Mouse (Mus musculus) adrenal gland, adult (tissue): ENCODE results near the gene Lcn9.
A peak's percentile ranks its signal among the peaks of the same experiment; 100 is the strongest.

Experiments used
- DNase-seq, 2 experiments: peaks; one replicate each; pipeline ENCODE4 v3.0.0; 2022 to 2023; ENCODE audit warnings: low spot score in 1 of 2; ENCODE audit not compliant: inconsistent age in 2 of 2

Lcn9 gene

GRCm38 (mm10) chr2:25847226-25847625 is 24.3 kb downstream of the Lcn9 start, which contains the start of gene Sohlh1:
Gene Sohlh1, minus strand, starts transcription at chr2:25847248.
- DNase-seq, result no peak

- DNase-seq, result peak; percentile 58 to 83
Measured at GRCm38 (mm10) chr2:25850330-25850729, 27.4 kb downstream of the Lcn9 start.

- peak; percentile 51 to 82 for DNase-seq
Measured at GRCm38 (mm10) chr2:25852626-25853025, 29.7 kb downstream of the Lcn9 start.

- no peak for DNase-seq
Measured at GRCm38 (mm10) chr2:25853998-25854397, 31.0 kb downstream of the Lcn9 start.

GRCm38 (mm10) chr2:25859891-25860290 is 36.9 kb downstream of the Lcn9 start:
- no peak for DNase-seq

- DNase-seq, result no peak
Measured at GRCm38 (mm10) chr2:25862038-25862437, 39.1 kb downstream of the Lcn9 start.

GRCm38 (mm10) chr2:25862696-25863270 is 39.8 kb downstream of the Lcn9 start:
- DNase-seq, result peak in 1 of 2 experiments; percentile 32

GRCm38 (mm10) chr2:25863337-25864131 is 40.6 kb downstream of the Lcn9 start, which contains the start of gene Kcnt1:
Gene Kcnt1, plus strand, starts transcription at chr2:25863734.
- DNase-seq, result peak; percentile 62 to 82

- DNase-seq, result peak in 1 of 2 experiments; percentile 49
Measured at GRCm38 (mm10) chr2:25864230-25864629, 41.3 kb downstream of the Lcn9 start.

GRCm38 (mm10) chr2:25865412-25865811 is 42.5 kb downstream of the Lcn9 start:
- peak in 1 of 2 experiments; percentile 47 for DNase-seq

- peak; percentile 63 to 78 for DNase-seq
Measured at GRCm38 (mm10) chr2:25866656-25867055, 43.7 kb downstream of the Lcn9 start.
